Mouse (Mus musculus) cerebellum, adult 11-12 months (tissue): Measurements from ENCODE around the gene Fscn1.

Experiments
- DNase-seq: peaks from one replicate; pipeline ENCODE4 v3.0.0; 2022

Gene Fscn1

DNA sequence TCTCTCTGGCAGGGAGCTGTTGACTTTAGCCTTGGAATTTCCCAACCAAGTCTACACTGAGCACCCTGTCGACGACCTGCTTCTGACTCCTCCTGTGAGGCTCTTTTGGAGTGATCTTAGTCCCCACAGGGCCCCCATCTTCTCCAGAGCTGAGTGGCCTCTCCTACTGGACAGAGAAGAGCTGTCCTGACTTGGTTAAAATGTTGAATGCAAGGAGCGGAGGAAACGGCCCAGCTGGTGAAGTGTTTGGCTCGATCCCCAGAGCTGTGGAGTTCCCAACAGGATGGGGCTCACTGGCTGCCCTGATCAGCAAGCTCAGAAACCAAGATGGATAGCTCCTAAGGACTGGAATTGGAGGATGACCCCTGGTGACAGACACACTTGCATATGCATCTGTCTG is 16.4 kb downstream of the Fscn1 start:
- no peak for DNase-seq

DNA sequence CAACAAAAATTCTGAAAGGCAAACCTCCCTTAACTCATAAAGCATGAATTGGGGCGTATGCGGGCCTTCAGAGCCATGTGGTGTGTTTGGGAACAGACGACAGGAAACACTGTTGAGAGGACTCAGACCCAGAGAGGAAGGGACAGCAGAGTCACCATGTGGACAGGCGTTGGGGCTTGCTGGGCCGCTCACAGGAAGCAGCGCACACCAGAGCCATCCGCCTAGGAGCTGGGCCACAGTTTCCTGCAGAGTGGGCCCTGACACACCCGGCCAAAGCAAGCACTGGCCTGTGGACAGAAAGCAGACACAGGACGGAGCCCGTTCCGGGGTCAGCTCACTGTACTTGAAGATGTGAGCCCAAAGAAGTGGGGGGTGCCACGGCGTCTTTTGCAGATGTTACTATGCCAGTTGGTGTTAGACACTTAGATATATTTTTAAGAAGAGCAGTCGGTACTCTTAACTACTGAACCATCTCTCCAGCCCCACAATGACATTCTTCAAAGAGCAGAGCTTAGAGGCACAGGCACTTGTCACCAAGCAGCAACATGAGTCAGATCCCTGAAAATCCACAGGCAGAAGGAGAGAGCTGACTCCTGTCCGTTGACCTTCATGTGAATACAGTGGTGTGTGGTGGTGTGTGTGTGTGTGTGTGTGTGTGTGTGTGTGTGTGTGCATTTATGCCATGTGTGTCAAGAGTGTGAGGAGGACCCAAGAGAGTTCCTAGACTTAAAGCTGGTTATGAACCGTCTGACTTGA is 22.1 kb downstream of the Fscn1 start:
- no peak for DNase-seq

DNA sequence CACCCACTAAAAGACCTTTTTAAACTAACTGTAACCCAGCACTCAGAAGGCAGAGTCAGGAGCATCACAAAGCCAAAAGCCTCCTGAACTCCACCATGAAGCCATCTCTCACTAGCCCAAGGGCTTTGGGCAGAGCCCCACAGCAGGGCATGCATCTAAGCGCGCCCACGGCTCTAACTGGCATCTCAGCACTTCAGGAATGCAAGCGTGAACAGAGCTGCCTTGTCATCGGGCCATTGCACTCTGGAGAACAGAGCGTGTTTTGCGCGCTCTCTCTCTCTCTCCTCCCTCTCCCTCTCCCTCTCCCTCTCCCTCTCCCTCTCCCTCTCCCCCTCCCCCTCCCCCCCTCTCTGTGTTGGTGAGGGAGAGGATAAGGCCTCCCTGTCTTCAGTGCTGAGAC is 23.0 kb downstream of the Fscn1 start:
- DNase-seq, result no peak

DNA sequence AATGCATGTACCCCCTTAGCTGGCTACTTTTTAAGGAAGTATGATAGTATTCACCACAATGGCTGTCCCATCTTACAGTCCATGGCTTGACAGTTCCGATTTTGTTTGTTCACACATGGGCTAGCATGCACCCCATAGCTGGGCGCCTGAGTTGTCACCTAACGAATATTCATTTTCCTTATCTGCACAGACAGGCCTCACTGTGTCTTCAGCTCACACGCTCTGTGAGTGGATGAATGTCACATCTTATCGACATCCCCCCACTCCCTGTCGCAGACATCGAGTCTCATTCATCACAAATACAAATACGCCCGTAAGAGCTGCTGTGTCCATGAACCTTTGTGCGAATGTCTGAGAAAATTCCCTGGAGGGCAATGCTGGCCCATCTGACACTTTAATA is 24.1 kb downstream of the Fscn1 start:
- no peak for DNase-seq

DNA sequence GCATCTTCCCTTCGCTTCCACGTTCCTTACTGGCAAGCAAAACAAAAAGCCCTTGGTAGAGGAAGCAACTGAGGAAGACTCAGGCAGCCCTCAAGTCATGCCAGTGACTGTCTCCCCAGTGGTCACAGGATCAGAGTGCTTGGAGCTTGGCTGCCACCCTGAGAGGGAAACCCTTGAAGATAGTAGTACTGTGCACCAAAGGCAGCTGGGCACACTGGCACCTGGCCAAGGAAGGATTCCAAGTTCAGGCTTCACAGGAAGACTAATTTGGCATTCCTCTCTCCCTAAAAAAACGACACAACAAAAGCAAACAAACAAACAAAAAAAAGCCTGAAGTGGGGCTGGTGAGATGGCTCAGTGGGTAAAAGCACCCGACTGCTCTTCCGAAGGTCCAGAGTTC is 28.4 kb downstream of the Fscn1 start:
- peak; percentile 26 for DNase-seq

DNA sequence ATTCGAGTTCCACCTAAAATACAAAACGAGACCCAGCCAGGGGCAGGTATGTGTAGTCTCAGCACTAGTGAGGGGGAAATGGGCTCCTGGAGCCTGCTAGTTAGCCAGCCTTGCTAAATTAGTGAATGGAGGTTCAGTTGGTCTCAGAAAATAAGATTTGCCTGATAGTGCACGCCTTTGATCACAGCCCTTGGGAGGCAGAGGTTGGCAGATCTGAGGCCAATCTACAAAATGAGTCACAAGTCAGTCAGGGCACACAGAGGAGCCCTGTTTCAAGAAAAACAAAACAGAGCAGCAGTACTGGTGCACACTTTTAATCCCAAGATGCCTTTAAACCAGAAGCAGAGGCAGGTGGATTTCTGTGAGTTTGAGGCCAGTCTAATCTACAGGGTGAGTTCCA is 29.0 kb downstream of the Fscn1 start:
- DNase-seq, result no peak

DNA sequence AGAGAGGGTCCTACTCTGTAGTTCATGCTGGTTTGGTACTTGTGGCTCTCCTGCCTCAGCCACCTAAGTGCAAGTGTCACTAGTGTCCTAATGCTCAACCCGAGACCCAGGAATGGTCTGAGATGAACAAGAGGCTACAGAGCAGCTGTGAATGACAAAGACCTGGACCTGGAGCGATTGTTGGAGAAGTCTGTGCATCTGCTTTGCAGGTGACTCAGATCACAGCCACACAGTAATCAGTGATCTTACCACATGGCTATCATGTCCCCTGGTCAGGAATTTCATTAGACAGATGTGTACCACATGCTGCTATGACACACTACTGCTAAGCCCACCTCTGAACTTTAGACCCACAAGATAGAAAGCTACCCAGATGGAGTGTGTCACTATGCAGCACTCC is 34.6 kb downstream of the Fscn1 start:
- DNase-seq, result no peak

DNA sequence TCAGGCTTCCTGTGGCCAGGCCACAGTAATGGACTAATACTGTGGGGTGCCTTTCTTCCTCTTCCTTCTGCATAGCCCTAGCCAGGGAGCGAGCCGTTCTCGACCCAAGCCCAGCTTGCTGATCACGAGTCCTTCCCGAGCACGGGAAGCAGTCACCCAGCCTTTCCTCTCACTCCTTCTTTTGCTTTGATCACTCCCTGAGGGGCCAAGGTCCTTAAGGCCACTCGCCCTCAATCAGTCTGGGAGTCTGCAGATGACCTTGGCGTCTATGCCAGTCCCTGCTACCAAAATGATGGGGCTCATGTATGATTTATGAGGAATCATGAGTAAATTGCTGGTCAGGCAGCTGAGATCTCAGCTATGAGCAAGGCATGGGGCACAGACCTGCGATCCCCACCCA is 37.4 kb downstream of the Fscn1 start:
- DNase-seq, result no peak

DNA sequence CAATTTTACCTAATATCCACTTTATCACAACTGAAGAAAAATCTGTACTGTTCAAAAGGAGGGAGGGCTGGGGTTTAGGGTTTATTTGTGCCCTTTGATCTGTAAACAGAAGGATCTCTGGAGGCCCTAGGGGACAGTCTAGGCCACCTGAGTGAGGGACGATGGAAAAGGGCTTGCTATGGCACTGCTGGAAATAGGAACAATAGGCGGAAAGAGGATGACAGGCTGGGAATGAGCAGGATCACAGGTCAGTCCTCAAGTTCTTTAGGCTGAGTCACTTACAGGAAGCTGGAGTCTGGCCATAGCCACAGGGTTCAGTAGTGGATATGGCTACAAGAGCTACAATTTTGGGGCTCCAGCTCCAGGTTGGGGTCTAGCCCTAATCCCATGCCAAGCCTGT is 38.0 kb downstream of the Fscn1 start:
- no peak for DNase-seq

DNA sequence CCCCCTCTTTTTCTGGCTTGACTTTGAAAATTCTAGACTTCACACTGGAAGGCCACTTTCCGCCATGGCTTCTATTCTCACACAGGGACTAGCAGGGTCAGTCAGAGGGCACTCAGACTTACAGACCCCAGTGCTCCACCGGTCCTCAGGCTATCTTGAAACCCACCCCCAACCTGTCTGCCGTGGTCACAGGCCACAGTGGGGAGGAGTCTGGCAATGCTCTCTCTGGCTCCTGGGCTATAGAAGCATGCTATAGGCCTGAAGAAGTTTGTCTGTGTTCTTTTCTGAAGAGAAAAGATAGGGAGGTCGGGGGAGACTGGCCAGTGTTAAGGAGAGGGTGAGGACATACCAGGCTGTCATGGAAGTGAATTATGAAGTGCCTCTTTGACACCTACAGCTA is 39.9 kb downstream of the Fscn1 start:
- DNase-seq, result no peak

DNA sequence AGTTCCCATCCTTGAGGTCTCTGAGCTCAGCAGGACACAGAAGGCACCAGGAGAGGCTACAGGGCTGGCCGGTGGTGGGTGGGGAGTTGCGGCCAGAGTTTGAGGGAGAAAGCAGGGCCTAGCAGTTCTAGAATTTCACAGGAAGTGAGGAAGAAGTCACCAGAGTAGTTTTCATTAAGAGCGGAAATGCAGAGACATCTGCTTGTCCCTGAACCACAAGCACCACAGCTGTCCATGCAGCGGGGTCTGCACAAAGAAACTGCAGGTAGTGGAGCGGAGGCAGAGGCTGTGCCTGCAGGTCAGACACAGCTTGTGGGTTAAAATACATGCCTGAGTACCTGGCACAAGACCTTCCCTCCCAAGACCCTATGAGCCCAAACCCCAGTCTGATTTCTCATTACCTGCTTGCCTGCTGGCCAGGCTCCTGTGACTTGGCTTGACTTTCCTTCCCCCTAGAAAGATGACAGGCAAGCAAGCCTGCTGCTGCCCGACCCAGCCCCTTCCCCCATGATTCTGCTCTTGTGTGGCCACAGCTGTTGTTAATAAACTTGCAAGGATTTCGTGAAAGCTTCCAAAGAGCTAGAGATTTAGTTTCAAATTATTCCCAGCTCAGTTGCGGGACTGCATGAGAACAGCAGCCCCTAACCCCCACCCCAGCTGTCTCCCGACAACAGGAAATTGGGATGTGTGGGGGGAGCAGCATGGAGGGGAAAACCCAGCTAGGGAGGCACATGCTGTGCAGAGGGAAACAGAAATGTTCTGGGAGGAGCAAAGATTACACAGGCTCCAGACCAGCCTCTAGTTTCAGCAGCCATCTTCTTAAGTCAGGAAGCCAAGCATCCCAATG is 40.7 kb downstream of the Fscn1 start:
- no peak for DNase-seq

DNA sequence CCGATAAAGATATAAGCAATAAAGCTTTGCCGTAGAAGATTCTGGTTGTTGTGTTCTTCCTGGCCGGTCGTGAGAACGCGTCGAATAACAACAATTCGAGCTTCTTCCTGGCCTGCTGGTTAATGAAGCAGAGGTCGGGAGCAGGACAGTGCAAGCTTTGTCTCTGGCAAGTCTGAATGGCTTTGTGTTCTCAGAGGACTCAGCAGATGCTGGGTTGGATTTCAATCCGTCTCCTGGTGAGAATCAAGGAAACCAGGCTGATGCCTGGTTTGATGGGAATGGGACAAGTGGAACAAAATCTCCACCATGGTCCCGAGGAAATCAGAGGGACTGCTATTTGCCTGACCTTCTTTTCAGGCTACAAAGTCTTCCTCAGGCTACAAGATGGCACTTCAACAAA is 49.2 kb downstream of the Fscn1 start:
- DNase-seq, result no peak

DNA sequence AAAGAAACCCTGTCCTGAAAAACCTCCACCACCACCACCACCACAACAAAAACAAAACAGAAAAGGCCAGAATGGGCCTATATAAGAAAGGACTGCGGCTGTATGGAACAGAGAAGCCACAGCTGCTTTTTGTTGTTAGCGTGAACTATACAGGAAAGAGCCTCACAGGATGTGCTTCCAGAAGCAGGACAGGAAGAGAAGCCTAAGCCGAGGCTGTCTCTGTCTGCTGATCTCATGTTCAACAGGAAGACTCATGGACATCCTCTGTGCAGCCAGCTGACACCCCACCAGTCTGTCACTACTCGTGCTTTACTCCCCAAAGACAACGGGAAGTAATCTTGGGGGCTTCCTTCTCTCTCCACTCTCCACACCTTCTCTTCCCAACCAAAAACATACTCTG is 57.3 kb downstream of the Fscn1 start:
- DNase-seq, result no peak
